Mouse (Mus musculus) intestine, postnatal 0 days (tissue): ENCODE results near the gene Sgcb. TPM values are rescaled to one million over a fixed set of nuclear protein-coding genes. Genes with fewer than 3 reads are reported as not detected.
A peak's percentile ranks its signal among the peaks of the same experiment; 100 is the strongest.

ENCODE experiments used
- ATAC-seq: fragments of 200-750 bp; cut with Nextera tagmentation; 2 replicates; pipeline ENCODE4 v1.8.0; 2017; ENCODE audit warnings: mild to moderate bottlenecking, moderate TSS enrichment, moderate library complexity
- H3K27ac ChIP-seq: fragments of 300-500 bp; sonication (generic); 2 replicates; pipeline ENCODE4 v1.5.1; 2014; ENCODE audit warnings: mild to moderate bottlenecking, low read depth, low read length, moderate library complexity
- H3K27me3 ChIP-seq: fragments of 300-500 bp; sonication (generic); replicated peaks from 2 replicates; pipeline ENCODE4 v1.6.1; 2014; ENCODE audit warnings: low read length, mixed read lengths; ENCODE audit not compliant: control insufficient read depth, insufficient read depth
- H3K36me3 ChIP-seq: fragments of 300-500 bp; sonication (generic); 2 replicates; pipeline ENCODE4 v1.6.1; 2014; ENCODE audit warnings: mild to moderate bottlenecking, moderate library complexity; ENCODE audit not compliant: control insufficient read depth, insufficient read depth
- H3K4me1 ChIP-seq: fragments of 300-500 bp; sonication (generic); replicated peaks from 2 replicates; pipeline ENCODE4 v1.6.1; 2014; ENCODE audit warnings: antibody characterized with exemption, low read length, mixed read lengths; ENCODE audit not compliant: control insufficient read depth, insufficient read depth
- H3K4me2 ChIP-seq: fragments of 300-500 bp; sonication (generic); replicated peaks from 2 replicates; pipeline ENCODE4 v1.6.1; 2014; ENCODE audit warnings: low read depth, mild to moderate bottlenecking, moderate library complexity
- H3K4me3 ChIP-seq: fragments of 300-500 bp; sonication (generic); 2 replicates; pipeline ENCODE4 v1.5.1; 2014; ENCODE audit warnings: low read depth, low read length
- H3K9ac ChIP-seq: fragments of 300-500 bp; sonication (generic); 2 replicates; pipeline ENCODE4 v1.6.1; 2014; ENCODE audit warnings: mild to moderate bottlenecking, low read depth, low read length
- H3K9me3 ChIP-seq: fragments of 300-500 bp; sonication (generic); 2 replicates; pipeline ENCODE4 v1.6.1; 2016; ENCODE audit warnings: mixed run types; ENCODE audit not compliant: control insufficient read depth
- CTCF ChIP-seq: sonication (generic); IDR thresholded peaks from 2 replicates; pipeline ENCODE4 v1.5.1; 2016; ENCODE audit warnings: low read depth, mild to moderate bottlenecking, control low read depth, antibody characterized with exemption, moderate library complexity
- WGBS: fragments of 180-500 bp; shearing (Covaris S2); extraction: QIAGEN DNeasy Blood & Tissue Kit; methylation state at CpG from one replicate; pipeline ENCODE4 v1.1.7; 2014; 5-methylcytosine and 5-hydroxymethylcytosine counted together
- polyA plus RNA-seq: library from polyadenylated mRNA; unstranded; fragments of >200 nt; fragmentation: Nextera tagmentation; extraction: Ambion mirVana; gene quantifications from 2 replicates; pipeline ENCODE4 v1.2.1, GENCODE M21; 2015

Gene Sgcb
- 8.2 and 8.5 TPM in 2 replicates for polyA plus RNA-seq

- no peak within 1 kb of the TSS for H3K27ac ChIP-seq
Measured at GRCm38 (mm10) chr5:73647261-73647900, at the start of gene Sgcb. Sgcb (minus strand) TSS chr5:73647790.

GRCm38 (mm10) chr5:73694254-73695015 lies 46.8 kb upstream of the Sgcb start:
- Histone ChIP-seq H3K36me3 (no peaks in the 10 kb centered on the region), H3K4me3 (no peak overlapping the region), H3K27me3 (no peaks in the 10 kb centered on the region), H3K9me3 (no peaks in the 10 kb centered on the region), H3K27ac (no peak overlapping the region), H3K9ac (no peak overlapping the region), H3K4me1 (no peaks in the 10 kb centered on the region), H3K4me2 (no peak overlapping the region)
- ATAC-seq = no peak
- WGBS = 84% methylated on average over 4 of the region's 4 CpGs
- no peak for TF ChIP-seq CTCF

More at GRCm38 (mm10) chr5:73647261-73647900, at the start of gene Sgcb:
- Histone ChIP-seq H3K27me3 (peaks cover 49% of the 10 kb centered on the region), H3K36me3 (0 out of 2 replicates have a peak, but pooled peaks cover 1% of the 10 kb centered on the region), H3K4me1 (no peaks in the 10 kb centered on the region), H3K9me3 (no peaks in the 10 kb centered on the region), H3K4me3 (peak within 1 kb of the TSS; percentile 72), H3K9ac (peak within 1 kb of the TSS; percentile 53), H3K4me2 (peak within 1 kb of the TSS; percentile 77)
- WGBS = under 1% methylated on average over 61 of the region's 62 CpGs
- TF ChIP-seq CTCF = peak; percentile 22; the same call in 1 of the 2 replicates
- peak; percentile 71 for ATAC-seq

DNA sequence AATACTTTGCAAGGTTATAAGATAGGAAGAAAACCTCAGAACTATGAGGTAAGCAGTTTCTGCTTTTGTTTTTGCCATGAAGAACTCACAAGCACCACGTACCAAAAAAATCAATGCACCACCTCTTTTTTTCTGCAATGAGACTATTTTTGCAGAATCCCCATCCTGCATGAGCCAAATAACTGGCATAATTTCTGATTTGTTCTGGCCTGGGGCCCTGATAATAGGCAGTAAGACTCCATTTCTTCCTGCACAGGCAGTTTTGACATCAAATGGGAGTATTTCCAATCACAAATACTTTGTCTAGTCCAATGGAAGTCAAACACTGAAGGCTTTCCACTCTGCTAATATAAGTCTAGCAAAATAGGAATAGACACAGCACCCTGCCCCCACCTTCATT lies 46.2 kb upstream of the Sgcb start:
- Histone ChIP-seq H3K4me3 (no peak overlapping the region), H3K9me3 (no peaks in the 10 kb centered on the region), H3K36me3 (no peaks in the 10 kb centered on the region), H3K4me1 (no peaks in the 10 kb centered on the region), H3K9ac (no peak overlapping the region), H3K4me2 (no peak overlapping the region), H3K27me3 (no peaks in the 10 kb centered on the region), H3K27ac (no peak overlapping the region)
- no peak for TF ChIP-seq CTCF
- no peak for ATAC-seq
- WGBS = 75% methylated on average over 1 of the region's 1 CpGs

- no peak overlapping the region for H3K4me3 ChIP-seq
- no peak for TF ChIP-seq CTCF
- no peaks in the 10 kb centered on the region for H3K27me3 ChIP-seq
- H3K9ac ChIP-seq = no peak overlapping the region
- no peak for ATAC-seq
- H3K4me2 ChIP-seq = no peak overlapping the region
- no peak overlapping the region for H3K27ac ChIP-seq
- H3K9me3 ChIP-seq = no peaks in the 10 kb centered on the region
- WGBS = 52% methylated on average over 15 of the region's 15 CpGs
- no peaks in the 10 kb centered on the region for H3K36me3 ChIP-seq
- no peaks in the 10 kb centered on the region for H3K4me1 ChIP-seq
Measured at GRCm38 (mm10) chr5:73691723-73692520, 44.3 kb upstream of the Sgcb start.

DNA sequence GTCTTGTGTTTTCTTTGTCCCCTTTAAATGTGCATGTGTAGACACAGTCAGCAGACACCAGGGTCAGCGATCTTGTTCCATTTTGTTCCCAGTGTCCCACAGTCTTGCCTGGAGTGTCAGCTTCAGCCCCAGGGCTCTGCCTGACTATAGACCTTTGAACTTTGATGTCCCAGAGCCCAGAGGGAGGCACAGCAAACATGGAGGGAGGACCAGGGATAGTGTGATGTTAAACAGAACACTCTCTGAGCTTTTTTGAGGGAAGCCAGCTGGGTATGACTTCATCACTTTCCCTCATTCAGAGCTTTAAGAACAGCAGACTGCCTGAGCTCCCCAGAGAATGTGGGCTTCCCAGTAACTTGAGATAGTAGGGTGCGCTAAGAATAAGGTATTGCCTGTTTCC lies 42.6 kb upstream of the Sgcb start:
- no peak for TF ChIP-seq CTCF
- Histone ChIP-seq H3K4me2 (no peak overlapping the region), H3K4me3 (no peak overlapping the region), H3K9me3 (no peaks in the 10 kb centered on the region), H3K9ac (no peak overlapping the region), H3K27me3 (no peaks in the 10 kb centered on the region), H3K27ac (no peak overlapping the region), H3K36me3 (no peaks in the 10 kb centered on the region), H3K4me1 (no peaks in the 10 kb centered on the region)
- no peak for ATAC-seq
- WGBS = 45% methylated on average over 2 of the region's 2 CpGs

- Histone ChIP-seq H3K27me3 (no peaks in the 10 kb centered on the region), H3K4me3 (no peak overlapping the region), H3K9me3 (no peaks in the 10 kb centered on the region), H3K4me1 (no peaks in the 10 kb centered on the region), H3K9ac (no peak overlapping the region), H3K36me3 (no peaks in the 10 kb centered on the region), H3K4me2 (no peak overlapping the region), H3K27ac (no peak overlapping the region)
- no peak for ATAC-seq
- TF ChIP-seq CTCF = no peak
- 79% methylated on average over 1 of the region's 1 CpGs for WGBS
Measured at GRCm38 (mm10) chr5:73688576-73688975, 41.0 kb upstream of the Sgcb start.
